Mouse (Mus musculus) neutrophil, adult 5-6 weeks (primary cell): ENCODE measurements around the gene Ift22. TPM values are rescaled to one million over a fixed set of nuclear protein-coding genes. Genes with fewer than 3 reads are reported as not detected.
A peak's percentile ranks its signal among the peaks of the same experiment; 100 is the strongest.
"Not testable (repeated sequence)": the region's sequence is repeated elsewhere in the genome, so short reads cannot be mapped to it uniquely, and the experiment has no call there.

Source experiments
- ATAC-seq: fragments of 151-379, 151-347 bp; 2 replicates; pipeline ENCODE4 v1.8.0; 2017; ENCODE audit warnings: mild to moderate bottlenecking, moderate TSS enrichment; ENCODE audit not compliant: insufficient number of reproducible peaks, poor library complexity, low FRiP score, severe bottlenecking; ENCODE audit errors: extremely low read depth
- total RNA-seq: library from RNA; stranded (forward); fragments of 200-1000 nt; gene quantifications from 2 replicates; pipeline ENCODE4 v1.2.3, GENCODE M21; 2017

The Ift22 gene
- total RNA-seq, 1 experiment from 2014 or later = 8.8 TPM

DNA sequence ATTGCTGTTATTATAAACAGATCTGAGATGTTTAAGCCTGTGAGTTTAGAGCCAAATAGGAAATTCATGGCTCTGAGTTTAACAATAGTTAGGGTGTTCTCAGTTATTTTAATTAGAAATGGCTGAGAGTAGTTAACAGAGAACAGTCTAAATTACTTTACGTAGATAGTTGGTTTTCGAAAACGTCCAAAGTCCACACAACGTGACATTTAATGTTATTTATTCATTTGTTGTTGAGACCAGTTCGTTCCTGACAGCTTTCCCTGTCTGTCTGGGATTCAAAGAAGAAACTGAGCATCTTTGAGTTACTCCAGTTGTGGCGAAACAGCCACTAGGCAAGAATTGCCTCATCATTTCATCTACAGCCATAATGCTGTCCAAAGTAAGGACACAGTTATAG is 32.1 kb downstream of the Ift22 start:
- ATAC-seq = not testable (repeated sequence)

DNA sequence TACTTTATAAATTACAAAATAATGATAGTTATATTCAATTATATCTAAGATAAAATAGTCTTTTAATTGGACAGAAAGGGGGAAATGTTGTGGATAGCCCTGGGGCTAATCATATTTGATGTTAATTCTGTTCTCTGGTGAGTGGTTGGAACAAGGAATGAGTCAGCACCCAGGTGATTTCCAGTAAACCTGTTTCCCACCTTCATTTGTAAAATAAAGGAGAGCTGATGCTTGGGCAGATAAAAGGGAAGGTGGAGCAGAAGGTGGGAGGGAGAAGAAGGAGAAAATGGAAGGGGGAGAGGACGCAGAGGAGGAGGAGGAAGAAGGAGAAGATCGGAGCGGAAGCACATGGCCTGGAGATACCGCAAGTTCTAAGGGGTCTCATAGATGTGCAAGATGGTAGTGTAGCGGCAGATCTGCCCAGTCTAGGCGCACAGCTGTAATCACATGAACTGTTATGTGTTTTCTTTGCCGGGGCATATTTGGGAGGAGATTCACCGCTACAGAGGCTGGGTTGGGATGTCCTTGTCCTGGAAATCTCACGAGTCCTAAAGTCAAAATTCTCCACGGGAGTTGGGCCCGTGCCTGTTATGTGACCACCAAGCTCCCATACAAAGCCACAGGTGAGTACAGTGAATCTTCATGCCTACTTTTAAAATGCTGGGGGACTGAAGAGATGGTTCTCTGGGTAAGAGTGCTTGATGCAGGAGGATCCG is 33.1 kb downstream of the Ift22 start:
- no peak for ATAC-seq

DNA sequence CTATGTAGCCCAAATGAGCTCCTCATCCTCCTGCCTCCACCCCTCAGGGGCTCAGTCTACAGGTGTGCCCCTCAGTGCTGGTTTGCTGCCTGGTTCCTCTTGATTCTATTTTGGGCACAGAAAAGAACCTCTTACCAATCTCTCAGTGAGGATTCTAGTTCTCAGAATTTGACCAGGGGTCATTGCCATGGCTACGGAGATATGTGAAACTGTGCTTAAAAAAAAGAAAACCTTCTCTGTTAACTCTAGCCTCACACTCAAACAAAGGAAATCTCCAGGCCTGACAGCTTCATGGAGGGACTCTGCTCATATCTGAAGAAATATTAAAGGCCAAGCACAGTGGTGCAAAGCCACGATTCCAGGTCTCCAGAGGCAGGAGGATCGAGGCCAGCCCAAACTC is 34.8 kb downstream of the Ift22 start:
- no peak for ATAC-seq

DNA sequence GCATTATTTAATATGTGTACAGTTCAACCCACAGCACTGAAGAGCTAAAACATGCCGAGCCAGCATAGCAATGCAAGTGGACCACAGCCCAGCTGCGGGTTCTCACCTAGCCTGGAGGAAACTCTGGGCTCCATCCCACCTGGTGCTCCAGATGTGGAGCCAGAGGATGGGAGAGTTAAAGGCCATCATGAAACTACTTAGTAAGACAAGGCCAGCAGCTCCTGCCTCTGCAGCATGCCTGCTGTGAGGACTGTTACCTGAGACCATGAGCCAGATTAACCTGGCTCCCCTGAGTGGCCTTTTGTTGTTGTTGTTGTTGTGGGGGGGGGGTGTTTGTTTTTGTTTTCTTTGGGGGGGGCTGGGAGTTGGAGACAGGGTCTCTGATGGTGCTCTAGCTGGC is 35.4 kb downstream of the Ift22 start:
- no peak for ATAC-seq

DNA sequence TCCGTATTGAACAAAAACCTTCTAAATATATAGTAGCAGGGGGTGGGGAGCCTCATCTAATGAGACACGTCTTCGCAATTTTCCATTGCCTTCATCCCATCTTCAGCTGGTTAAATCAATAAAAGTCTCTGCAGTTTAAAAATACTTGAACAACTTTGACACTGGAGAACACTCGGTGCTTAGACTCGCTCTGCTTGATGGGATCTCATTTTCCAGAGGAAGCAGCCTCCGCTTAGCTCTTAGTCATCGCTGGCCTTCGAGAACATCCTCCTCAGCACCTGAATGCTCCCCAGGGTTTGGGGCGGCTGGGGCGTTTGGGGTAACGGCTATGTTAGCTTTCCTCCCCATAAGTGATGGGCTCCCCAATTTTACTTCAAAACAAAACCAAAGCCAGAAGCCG is 37.1 kb downstream of the Ift22 start:
- no peak for ATAC-seq

DNA sequence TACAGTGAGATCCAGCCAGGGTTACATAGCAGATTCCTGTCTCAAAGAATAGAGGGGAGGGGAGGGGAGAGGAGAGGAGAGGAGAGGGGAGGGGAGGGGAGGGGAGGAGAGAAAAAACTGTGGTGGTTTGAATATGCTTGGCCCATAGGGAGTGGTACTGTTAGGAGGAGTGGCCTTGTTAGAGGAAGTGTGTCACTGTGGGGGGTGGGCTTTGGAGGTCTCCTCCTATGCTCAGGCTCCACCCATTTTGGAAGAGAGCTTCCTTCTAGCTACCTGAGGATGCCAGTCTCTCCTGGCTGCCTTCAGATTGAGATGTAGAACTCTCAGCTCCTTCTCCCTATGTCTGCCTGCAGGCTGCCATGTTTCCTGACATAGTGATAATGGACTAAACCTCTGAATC is 39.9 kb downstream of the Ift22 start:
- ATAC-seq = no peak

DNA sequence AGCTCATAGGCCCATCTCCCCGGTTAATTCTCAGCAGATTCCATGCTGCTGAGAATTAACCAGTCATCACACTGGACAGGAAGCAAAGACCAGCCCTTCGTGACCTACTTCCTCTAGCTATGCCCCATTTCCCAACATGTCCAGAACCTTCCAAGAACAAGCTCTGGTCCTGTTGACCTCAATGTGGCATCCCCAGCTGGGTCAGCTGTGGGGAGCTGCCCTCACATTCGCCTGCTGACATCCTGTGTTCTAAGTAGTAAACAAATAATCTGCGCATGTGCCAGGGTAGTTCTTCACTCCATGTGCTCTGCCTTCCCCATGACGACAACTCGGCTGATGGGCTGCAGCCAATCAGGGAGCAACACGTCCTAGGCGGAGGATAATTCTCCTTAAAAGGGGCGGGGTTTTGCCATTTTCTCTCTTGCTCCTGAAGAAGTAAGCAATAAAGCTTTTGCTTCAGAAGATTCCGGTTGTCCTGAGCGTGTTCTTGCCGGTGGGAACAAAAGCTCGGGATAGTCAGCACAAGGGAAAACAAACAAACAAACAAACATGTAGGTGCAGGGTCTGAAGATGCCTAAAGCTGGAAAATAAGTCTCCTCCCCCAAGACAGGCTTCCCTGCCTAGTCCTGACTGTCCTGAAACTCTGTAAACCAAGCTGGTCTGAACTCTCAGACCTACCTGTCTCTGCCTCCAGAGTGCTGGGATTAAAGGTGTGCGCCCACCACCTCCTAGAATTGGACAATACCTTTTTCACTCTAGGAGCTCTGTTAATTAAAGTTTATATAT is 41.8 kb downstream of the Ift22 start:
- ATAC-seq = not testable (repeated sequence)

DNA sequence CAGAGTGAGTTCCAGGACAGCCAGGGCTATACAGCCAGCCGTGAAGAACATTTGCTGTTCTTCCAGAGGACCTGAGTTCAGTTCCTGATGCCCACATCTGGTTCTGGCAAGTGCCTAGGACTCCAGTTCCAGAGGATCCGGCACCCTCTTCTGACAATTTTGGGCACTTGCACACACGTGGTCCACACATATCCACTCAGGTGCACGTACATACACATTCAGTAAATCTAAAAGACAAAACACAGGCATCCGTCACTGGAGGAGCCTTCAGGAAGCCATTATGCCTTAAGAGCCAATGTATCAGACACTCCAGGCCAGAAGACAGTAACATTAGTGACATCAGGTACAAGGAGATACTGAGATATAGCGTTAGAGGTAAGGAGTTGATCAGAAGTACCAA is 42.6 kb downstream of the Ift22 start:
- no peak for ATAC-seq

DNA sequence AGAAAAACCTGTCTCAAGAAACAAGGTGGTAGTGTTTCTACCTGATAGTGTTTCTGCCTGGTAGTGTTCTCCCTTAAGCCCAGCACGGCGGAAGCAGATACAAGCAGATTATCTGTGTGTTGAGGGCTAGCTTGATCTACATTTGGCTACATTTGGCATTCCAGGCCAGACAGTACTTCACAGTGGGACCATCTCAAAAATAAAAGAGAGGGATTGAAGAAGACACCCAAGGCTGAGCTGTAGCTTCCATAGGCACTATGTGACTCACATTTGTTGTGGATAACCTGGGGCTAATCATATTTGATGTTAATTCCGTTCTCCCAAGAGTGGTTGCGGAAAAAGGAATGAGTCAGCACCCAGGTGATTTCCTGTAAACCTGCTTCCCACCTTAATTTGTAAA is 44.2 kb downstream of the Ift22 start:
- ATAC-seq = no peak

DNA sequence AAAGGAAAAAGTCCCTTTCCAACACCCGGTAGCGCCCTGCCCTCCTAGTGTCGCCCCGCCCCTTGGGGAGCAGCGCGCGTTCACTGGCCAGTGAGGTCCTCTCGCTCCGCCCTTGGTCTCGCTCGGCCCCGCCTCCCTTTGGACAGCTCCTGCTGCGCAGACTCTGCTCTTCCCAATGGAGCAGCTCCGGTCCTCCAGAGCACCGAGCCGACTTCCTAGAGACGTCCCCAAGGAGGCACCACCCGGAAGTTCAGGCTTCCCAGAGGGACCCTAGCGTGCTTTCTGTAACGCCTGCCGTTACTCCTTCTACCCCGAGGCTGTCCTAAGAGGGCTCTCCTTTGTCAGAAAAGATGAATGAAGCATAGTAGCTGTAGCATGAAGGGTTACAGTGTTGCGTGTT is 45.1 kb downstream of the Ift22 start, which contains the start of gene Fis1:
Gene Fis1, plus strand, starts transcription at position 261 of the 400 bp plus-strand sequence.
- peak; percentile 74 for ATAC-seq

DNA sequence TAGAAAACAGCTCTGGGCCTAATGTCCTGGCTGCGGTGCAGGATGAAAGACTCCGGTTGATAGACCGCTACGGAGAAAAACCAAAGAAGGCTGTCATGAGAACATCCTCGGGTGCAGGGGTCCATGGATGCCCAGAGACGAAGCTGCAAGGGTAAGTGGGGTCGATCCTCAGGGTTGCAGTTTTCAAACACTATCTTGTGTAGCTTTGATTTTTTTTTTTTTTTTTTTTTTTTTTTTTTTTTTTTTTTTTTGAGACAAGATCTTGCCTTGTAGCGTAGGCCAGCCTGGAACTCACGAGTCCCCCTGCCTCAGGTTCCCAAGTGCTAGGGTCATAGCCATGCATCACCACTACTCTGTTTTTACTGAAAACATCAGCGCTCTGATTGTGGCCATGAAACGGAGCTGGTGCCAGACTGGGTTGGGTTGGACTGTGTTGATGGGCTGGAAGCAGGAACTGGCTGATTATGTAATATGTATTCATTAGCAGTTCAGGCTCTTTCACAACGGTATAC is 45.5 kb downstream of the Ift22 start:
- ATAC-seq = peak; percentile 49; the same call in 1 of the 2 replicates

DNA sequence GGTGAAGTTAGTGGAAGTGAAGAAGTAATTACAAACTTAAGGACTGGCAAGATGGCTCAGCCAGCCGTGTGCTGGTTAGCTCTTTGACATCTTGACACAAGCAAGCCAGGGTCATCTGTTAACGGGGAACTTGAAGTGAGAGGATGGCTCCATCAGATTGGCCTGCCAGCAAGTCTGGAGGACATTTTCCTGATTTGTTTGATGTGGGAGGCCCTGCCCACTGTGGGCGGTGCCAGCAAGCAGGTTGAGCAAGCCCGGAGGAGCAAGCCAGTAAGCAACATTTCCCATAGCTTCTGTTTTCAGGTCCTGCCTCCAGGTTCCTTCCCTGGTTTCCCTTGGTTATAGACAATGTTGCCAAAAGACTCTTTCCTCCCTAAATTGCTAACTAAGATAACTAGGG is 47.7 kb downstream of the Ift22 start:
- ATAC-seq = no peak

DNA sequence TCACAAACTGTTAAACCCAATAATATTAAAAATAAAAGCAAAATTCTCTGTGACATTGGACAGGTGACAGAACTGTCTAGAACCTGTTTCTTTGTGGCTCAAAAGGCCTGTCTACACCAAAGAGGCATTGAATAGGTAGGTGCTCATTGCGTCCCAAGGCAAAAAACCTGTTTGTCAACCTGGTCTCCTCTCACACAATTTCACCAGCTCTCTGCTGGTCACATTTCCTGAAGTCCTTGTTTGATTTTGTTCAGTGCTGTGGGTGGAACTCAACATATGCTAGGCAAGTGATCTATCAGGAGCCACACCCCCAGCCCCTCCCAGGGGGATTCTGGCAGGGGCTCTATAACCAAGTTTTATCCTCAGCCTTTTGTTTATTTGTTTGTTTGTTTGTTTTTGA is 49.3 kb downstream of the Ift22 start:
- ATAC-seq = no peak

DNA sequence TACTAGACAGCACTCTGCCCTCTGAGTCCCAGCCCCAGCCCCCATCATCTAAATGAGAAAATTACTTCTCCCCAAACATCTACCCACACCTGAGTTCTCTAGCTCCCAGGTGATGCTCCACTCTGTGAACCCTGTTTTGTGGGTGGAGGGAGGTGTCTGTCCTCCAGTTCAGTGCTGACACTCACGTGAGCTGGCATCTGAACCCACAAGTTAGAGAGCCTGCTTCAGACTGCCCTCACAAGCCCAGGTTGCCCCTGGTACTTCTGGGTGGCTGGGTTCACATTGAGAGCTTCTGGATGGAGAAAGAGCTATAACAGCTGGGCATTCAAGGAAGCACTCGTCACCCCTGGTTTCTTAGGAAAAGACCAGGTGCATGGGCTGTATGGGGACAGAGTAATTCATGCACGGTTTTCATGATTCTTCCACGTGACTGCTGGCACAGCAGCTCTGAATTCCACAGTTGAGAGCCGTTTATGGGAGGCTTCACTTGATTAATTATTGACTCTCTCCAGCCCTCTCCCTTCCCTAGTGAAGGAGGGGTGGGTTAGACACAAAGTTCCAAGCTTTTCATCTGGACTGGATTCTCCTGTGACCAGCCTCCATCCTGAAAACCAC is 51.1 kb downstream of the Ift22 start:
- ATAC-seq = no peak

DNA sequence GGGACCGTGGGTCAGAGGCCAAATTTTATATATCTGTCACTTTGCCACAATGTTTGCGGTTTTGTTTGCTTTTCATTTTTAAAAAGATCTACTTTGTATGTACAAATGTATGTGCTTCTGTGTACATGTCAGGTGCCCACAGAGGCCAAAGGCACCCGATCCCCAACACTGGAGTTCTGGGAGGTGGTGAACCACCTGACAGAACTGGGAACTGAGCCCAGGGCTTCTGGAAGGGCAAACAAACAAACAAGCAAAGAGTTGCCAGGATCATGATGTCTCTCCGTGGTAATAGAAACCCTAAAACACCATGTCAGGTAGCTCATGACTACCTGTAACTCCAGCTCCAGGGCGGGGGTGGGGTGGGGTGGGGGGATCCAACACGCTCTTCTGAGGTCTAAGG is 52.1 kb downstream of the Ift22 start:
- ATAC-seq = no peak

DNA sequence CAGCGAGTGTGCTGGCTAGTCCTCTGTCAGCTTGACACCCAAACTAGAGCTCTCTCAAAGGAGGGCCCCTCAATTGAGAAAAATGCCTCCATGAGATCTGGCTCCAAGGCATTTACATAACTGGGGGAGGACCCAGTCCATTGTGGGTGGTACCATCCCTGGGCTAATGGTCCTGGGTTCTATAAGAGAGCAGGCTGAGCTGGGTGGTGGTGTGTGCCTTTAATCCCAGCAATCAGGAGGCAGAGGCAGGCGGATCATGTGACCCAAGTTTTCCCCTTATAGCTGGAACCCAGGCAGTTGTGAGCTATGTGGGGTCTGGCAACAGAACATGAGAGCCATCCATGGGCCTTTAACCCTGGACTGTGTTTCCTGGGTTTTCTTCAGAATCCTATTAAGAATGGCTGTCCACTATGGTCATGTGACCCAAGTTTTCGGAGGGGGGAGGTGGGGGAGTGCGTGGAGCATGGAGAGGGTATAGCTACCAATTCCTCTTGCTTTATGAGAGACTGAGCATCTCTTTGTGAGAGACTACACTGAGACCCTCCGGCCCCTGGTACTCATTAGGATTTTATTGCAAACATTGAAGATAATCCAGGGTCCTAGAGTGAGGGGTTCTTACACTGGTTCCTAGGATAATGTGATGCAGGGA is 53.5 kb downstream of the Ift22 start:
- no peak for ATAC-seq

DNA sequence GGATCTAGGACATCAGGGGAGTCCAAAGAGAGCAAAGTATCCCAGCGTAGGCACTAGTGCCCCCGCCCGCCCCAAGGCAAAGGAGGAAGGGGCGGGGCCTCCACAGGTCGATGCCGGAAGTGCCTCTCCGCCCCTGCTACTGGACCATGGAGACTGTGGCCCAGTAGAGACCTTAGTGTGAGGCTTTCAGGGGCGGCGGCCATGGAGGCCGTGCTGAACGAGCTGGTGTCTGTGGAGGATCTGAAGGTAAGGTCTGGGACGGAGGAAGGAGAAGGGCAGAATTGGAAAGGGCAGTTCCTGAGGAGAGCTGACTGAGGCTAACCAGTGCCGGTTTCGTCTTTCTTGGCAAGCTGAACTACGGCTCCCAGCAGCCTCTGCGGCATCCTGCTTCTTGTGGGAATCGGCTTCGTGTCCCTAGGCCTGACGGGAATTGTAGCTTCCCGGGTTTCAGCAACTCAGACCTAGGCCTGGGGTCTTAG is 54.1 kb downstream of the Ift22 start:
- peak; percentile 82 for ATAC-seq

DNA sequence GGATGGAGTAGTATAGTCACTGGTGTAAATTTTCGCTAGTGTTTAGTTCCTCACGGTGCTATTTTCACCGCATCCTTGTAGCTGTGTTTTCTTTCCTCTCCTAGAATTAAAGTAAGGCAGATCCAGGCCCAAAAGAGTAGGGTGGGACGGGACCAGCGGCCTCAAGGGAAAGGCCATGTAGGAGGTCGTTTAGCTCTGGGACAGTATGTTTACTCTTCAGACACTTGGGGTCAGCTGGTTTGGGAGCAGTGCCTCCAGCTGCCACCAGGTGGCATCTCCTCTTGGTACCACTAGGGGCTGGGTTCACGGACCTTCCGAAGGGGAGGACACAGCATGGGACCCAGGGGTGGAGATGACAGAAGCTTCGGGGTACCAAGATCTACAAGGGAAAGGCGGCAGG is 54.6 kb downstream of the Ift22 start:
- ATAC-seq = peak; percentile 82

DNA sequence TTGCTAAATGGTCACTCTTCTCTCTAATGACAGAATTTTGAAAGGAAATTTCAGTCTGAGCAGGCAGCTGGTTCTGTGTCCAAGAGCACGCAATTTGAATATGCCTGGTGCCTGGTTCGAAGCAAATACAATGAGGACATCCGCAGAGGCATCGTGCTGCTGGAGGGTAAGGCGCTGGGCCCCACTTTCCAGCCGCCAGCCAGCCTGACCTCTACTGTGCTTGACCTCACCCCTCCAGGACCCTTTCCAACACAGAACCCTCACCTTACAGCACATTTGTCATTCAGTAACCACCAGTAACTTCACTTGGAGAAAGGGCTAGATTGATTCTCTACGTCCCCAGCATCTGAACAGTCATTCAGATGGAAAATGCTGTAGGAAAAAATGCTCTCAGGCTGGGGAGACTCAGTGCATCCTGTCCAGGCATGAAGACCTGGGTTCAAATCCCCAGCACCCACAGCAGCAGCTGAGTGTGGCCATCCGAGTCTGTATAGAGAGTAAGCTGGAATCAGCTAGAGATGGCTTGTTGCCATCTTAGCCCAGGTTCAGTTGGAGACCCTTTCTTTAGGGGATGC is 55.1 kb downstream of the Ift22 start:
- ATAC-seq = no peak
